In the genomic region with DNA sequence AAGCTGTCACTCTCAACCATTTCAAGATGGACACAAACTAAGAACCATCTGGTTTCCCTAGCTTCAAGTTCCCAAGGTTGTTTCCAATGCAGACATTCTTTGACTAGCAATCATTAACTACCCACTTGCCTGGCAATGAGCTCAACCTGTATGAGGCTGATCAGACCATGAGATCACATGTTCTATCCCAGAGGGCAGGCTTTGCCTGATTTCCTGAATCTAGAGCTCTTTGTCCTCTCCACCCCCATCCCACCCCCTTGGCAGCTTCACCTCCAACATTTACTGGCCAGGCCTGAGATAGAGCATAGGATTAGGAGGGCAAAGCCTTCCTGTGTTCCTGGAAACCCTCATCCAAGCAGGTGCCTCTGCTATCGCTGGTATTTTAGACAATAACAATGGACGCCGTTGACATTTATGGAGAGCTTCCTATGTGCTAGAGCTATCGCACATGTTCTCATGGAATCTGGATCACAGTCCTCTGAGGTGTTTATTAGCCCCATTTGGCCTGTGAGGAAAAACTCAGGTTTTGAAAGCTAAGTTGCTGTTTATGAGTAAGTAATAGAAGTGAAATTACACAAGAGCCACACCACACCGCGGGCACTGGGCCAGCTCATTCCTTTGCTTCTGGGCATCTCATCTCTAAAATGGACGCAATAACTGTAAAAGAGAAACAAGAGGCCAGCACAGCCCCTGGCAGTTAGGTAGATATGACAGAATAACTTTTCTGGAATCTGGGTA, we compare ENCODE assay signal across 11 mouse cellular contexts. TPM values are rescaled to one million over a fixed set of nuclear protein-coding genes. Genes with fewer than 3 reads are reported as not detected.
A peak's percentile ranks its signal among the peaks of the same experiment; 100 is the strongest.
DNase-seq lines count a peak whose midpoint lies in the region; ATAC-seq and TF ChIP-seq lines count a peak whose summit lies in the region.
"Had no signal": no experiment of that assay in that cellular context is flagged by ENCODE, and none has a peak within 500 bp of the region (broad histone marks: within the 10 kb centered on the region; RNA-seq: fewer than 3 reads in every experiment).

No protein-coding gene starts in this region.

- H3K4me1 ChIP-seq in lung, postnatal 0 days (ENCODE audit: insufficient read depth, low read depth, low read length): no peaks in the 10 kb centered on the region
- H3K4me1 ChIP-seq in lung, adult 2 months (ENCODE audit: control insufficient read depth, insufficient read depth, low read length): peaks cover 8% of the 10 kb centered on the region; the same call in 1 of the 2 replicates
- peaks cover 86% of the 10 kb centered on the region for H3K4me1 ChIP-seq in liver, embryonic 12.5 days
- peaks cover 18% of the 10 kb centered on the region for H3K4me1 ChIP-seq in hindbrain, embryonic 10.5 days (replicated peaks)

- no peaks in the 10 kb centered on the region for H3K27me3 ChIP-seq in lung, postnatal 0 days (replicated peaks; ENCODE audit: insufficient read depth, low read length)
- H3K27me3 ChIP-seq in liver, embryonic 12.5 days (replicated peaks): no peaks in the 10 kb centered on the region
- H3K27me3 ChIP-seq in hindbrain, embryonic 10.5 days (ENCODE audit: insufficient read depth, poor library complexity, severe bottlenecking): no peaks in the 10 kb centered on the region
- H3K27me3 ChIP-seq: hindbrain, embryonic 13.5 days; neural tube, embryonic 12.5 days had no signal

- WGBS in lung, postnatal 0 days: 69% methylated on average over 7 of the region's 7 CpGs
- 60% methylated on average over 7 of the region's 7 CpGs for WGBS in lung, adult 2 months
- 75% methylated on average over 7 of the region's 7 CpGs for WGBS in liver, embryonic 12.5 days (ENCODE audit: insufficient replicate concordance)
- 95% methylated on average over 7 of the region's 7 CpGs for WGBS in hindbrain, embryonic 10.5 days

- no peaks in the 10 kb centered on the region for H3K9me3 ChIP-seq in lung, postnatal 0 days (ENCODE audit: low read length)
- no peaks in the 10 kb centered on the region for H3K9me3 ChIP-seq in liver, embryonic 12.5 days (replicated peaks)
- no peaks in the 10 kb centered on the region for H3K9me3 ChIP-seq in hindbrain, embryonic 10.5 days
- H3K9me3 ChIP-seq: hindbrain, embryonic 13.5 days; neural tube, embryonic 12.5 days had no signal

- no peak overlapping the region for H3K27ac ChIP-seq in lung, postnatal 0 days (ENCODE audit: low read length)
- peak overlapping the region; percentile 87 for H3K27ac ChIP-seq in liver, embryonic 12.5 days
- no peak overlapping the region for H3K27ac ChIP-seq in hindbrain, embryonic 10.5 days
- H3K27ac ChIP-seq: heart, adult 2 months; hindbrain, embryonic 13.5 days; neural tube, embryonic 12.5 days had no signal

- H3K9ac ChIP-seq in lung, postnatal 0 days (replicated peaks; ENCODE audit: low read depth): no peak overlapping the region
- peak overlapping the region; percentile 69; the same call in 1 of the 2 replicates for H3K9ac ChIP-seq in liver, embryonic 12.5 days
- H3K9ac ChIP-seq: hindbrain, embryonic 13.5 days; neural tube, embryonic 12.5 days had no signal

- no peak for TF ChIP-seq EP300 in lung, postnatal 0 days (IDR thresholded peaks at IDR 0.05)

- no peak overlapping the region for H3K4me2 ChIP-seq in lung, postnatal 0 days (replicated peaks; ENCODE audit: low read depth, low read length)
- peak overlapping the region; percentile 57 for H3K4me2 ChIP-seq in liver, embryonic 12.5 days
- H3K4me2 ChIP-seq: hindbrain, embryonic 13.5 days; neural tube, embryonic 12.5 days had no signal

- DNase-seq in lung, postnatal 0 days (ENCODE audit: low spot score): no peak
- DNase-seq in lung, adult 2 months: no peak
- DNase-seq in kidney, adult 11 months: peak; percentile 93
- DNase-seq in yolk sac, embryonic 10.5 days (ENCODE audit: low spot score): peak; percentile 69
- DNase-seq in hindbrain, embryonic 10.5 days (ENCODE audit: low spot score): no peak
- DNase-seq in retina, postnatal 1 day: no peak
- DNase-seq in neural tube, embryonic 10.5 days (ENCODE audit: extremely low spot score, low spot score): no peak

- TF ChIP-seq POLR2A in lung, adult 2 months (IDR thresholded peaks at IDR 0.05; ENCODE audit: borderline replicate concordance, extremely low read depth, low read depth, low read length): no peak

- H3K36me3 ChIP-seq in lung, postnatal 0 days (ENCODE audit: insufficient read depth, low read length): no peaks in the 10 kb centered on the region
- no peaks in the 10 kb centered on the region for H3K36me3 ChIP-seq in liver, embryonic 12.5 days
- H3K36me3 ChIP-seq in hindbrain, embryonic 10.5 days: no peaks in the 10 kb centered on the region
- H3K36me3 ChIP-seq: hindbrain, embryonic 13.5 days; neural tube, embryonic 12.5 days had no signal

- H3K4me3 ChIP-seq in lung, postnatal 0 days (ENCODE audit: low read depth, low read length): no peak overlapping the region
- no peak overlapping the region for H3K4me3 ChIP-seq in lung, adult 2 months (replicated peaks; ENCODE audit: extremely low read depth, low read depth, low read length)
- no peak overlapping the region for H3K4me3 ChIP-seq in liver, embryonic 12.5 days
- no peak overlapping the region for H3K4me3 ChIP-seq in hindbrain, embryonic 10.5 days
- H3K4me3 ChIP-seq: heart, adult 2 months; hindbrain, embryonic 13.5 days; neural tube, embryonic 12.5 days had no signal

- 0 out of 2 replicates have a peak, but pooled peaks have one; percentile 18 for ATAC-seq in lung, postnatal 0 days
- ATAC-seq in liver, embryonic 12.5 days: no peak

- TF ChIP-seq CTCF in lung, postnatal 0 days (IDR thresholded peaks at IDR 0.05): no peak
- TF ChIP-seq CTCF in lung, adult 2 months (IDR thresholded peaks at IDR 0.05; ENCODE audit: insufficient read depth, low read length): no peak

RNA-seq across cellular contexts. Expression of gene Ptprj, which starts 15.1 kb away (rescaled TPM):
- polyA plus RNA-seq in lung, postnatal 0 days (2015; fragmentation: Nextera tagmentation; extraction: Ambion mirVana): 4.2 TPM in 2 replicates
- polyA plus RNA-seq in lung, adult 2 months (2012; rRNA removed): 10.1 and 16.0 TPM in 2 replicates
- polyA plus RNA-seq in liver, embryonic 12.5 days (2016; fragmentation: Nextera tagmentation; extraction: Ambion mirVana): 3.0 and 3.7 TPM in 2 replicates
- 1.5 and 1.6 TPM in 2 replicates for polyA plus RNA-seq in hindbrain, embryonic 10.5 days (2016; fragmentation: Nextera tagmentation; extraction: Ambion mirVana)

Comparison
In these comparisons a context has a peak if more than half of its experiments do, and no peak if none do; other contexts are left out.
1. DNase-seq: peak in kidney, adult 11 months (single experiment) and yolk sac, embryonic 10.5 days (single experiment); none in lung, postnatal 0 days (single experiment), lung, adult 2 months (single experiment), hindbrain, embryonic 10.5 days (single experiment), retina, postnatal 1 day (single experiment) and neural tube, embryonic 10.5 days (single experiment).